Mouse (Mus musculus): ENCODE data around the gene Krt5.

DNA sequence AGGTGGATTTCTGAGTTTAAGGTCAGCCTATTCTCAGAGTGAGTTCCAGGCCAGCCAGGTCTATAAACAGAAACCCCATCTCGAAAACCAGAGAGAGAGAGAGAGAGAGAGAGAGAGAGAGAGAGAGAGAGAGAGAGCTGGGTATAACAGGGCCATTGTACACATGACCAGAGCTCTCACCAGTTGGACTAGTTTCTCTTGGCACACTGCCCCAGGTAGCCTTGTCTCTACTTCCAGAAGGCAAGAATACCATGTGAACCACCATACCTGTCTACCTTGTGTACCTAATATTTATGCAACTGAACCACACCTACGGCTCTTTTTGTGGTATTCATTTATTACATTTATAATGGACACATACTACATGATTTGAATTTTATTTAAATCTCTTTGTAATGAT lies 24.5 kb downstream of the Krt5 start:
- no peak for TF ChIP-seq POLR2A (IDR thresholded peaks at IDR 0.05; ENCODE audit: insufficient read depth, low read length)
- TF ChIP-seq CTCF (IDR thresholded peaks at IDR 0.05; ENCODE audit: low read depth, low read length), result no peak
- no peak for TF ChIP-seq EP300 (IDR thresholded peaks at IDR 0.05; ENCODE audit: insufficient read depth, low read depth, low read length)
